Mouse (Mus musculus): ENCODE measurements at regions not wholly inside any gene's neighbourhood (a gene's known extent, or its start where the extent isn't known, plus 50 kb on each side); places are given as distances from the start of the nearest gene placed in this dataset.

DNA sequence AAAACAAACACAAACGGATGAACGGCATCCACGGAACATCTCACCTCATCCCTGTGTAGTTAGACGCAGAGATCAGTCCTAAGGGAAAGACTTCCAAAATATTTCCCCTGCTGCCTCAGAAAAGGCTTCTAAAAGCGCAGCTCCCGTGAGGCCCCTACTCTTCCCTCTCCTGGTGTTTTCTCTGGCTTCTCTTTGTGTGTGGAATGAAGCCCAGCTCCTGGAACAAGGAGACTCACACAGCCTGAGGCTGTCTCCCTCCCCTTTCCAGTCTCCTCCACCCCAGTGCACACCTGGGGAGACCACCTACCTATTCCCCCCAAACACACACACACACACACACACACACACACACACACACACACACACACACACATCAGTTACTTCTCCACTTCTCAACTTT, 189.7 kb upstream of the Runx1 start:
- no peak for DNase-seq (ENCODE audit: low spot score)

- no peak for DNase-seq (ENCODE audit: low spot score)
Observed at GRCm38 (mm10) chr16:93014991-93015390, 189.0 kb upstream of the Runx1 start.

DNA sequence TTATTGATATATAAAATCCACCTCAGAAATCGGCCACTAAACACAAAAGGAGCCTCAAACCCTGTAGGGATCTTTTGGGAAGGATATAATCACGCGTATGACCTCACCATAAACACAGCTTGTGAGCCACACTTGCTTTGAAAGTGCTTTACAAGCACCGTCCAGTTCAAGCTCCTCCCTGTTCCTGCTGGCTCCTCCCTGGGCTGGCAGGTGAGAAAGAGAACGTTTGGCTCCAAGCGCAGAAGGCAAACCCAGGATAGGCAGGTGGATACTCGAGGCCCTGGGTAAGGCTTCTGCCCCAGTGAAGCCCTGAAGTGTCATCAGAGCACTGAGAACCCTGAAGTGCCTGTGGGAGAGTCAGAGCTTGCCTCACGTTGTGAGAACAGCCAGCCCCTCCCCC, 187.9 kb upstream of the Runx1 start:
- DNase-seq (ENCODE audit: low spot score), result no peak

- no peak for DNase-seq (ENCODE audit: low spot score)
Observed at GRCm38 (mm10) chr16:93013256-93013655, 187.3 kb upstream of the Runx1 start.

GRCm38 (mm10) chr16:93011474-93011873, 185.5 kb upstream of the Runx1 start:
- DNase-seq (ENCODE audit: low spot score), result no peak

DNA sequence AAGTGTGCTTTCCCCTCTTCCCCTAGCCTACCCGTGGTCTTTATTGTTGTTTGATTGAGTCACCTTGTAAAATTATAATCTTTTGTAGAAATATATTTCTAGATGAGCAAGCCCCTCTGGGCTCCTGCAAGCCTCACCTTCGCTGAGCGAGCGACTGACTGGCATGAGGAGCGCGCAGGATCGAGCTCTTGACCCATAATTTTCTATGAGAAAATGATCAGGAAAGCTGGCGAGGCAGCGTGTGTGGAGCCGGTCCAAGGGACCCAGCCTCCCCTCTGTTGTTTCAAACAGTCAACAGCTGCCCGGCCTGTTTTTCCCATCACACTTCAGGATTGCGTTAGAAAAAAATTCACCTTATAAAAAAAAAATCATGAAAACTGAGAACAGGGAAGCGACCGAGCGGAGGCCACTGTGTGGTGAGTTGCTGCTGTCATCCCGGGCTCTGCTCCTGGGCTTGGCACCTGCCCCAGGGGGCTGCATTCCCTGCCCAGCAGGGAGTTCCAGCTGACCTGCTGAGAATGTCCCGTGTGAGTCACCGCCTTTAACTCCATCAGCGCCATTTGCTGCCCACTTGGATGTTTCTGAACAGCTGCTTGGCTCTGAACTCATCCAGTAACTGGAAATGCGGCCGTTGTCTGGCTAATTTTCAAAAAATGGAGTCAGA, 180.5 kb upstream of the Runx1 start:
- DNase-seq (ENCODE audit: low spot score), result peak; percentile 30

- no peak for DNase-seq (ENCODE audit: low spot score)
Observed at GRCm38 (mm10) chr16:93005470-93005869, 179.5 kb upstream of the Runx1 start.

GRCm38 (mm10) chr16:93003830-93004229, 177.9 kb upstream of the Runx1 start:
- DNase-seq (ENCODE audit: low spot score), result no peak

- no peak for DNase-seq (ENCODE audit: low spot score)
Observed at GRCm38 (mm10) chr16:92998689-92999088, 172.7 kb upstream of the Runx1 start.

GRCm38 (mm10) chr16:92997636-92998035, 171.7 kb upstream of the Runx1 start:
- no peak for DNase-seq (ENCODE audit: low spot score)

DNA sequence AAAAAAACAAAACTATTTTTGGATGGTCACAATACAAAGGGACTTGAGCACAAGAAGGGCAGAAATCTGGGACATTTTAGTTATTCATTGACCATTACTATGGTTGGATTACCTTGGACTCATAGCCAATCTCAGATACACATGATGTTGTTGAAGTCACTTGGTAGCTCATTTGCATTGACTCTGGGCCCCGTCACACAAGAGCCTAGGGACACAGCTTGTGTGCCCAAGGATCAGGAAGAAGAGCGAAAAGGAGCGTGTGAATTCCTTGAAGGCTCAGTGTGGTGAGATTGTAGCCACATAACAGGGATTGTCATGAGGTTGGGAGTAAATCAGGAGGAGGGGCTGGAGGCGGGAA, 170.0 kb upstream of the Runx1 start:
- no peak for DNase-seq (ENCODE audit: low spot score)

GRCm38 (mm10) chr16:92995132-92995992, 169.4 kb upstream of the Runx1 start:
- DNase-seq (ENCODE audit: low spot score), result no peak

GRCm38 (mm10) chr16:92992876-92993275, 166.9 kb upstream of the Runx1 start:
- no peak for DNase-seq (ENCODE audit: low spot score)

GRCm38 (mm10) chr16:92991405-92991804, 165.5 kb upstream of the Runx1 start:
- no peak for DNase-seq (ENCODE audit: low spot score)

DNA sequence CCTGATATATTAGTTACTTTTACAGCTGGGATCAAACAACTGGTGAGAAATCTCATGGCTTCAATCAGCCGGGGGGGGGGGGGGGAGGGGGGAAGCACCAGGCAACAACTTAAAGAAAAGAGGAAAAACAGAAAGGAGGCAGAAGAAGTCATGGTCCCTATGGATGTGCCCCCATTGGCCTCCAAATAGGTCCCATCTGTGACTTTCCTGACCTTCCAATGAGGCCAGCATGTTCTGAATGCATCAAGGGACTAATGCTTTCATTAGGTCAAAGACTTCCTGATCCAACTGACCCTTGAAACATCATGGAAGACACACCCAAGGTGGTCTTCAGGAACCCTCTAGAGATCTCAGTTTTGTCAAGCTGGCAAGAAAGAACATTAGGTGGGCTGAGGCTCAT, 162.5 kb upstream of the Runx1 start:
- no peak for DNase-seq (ENCODE audit: low spot score)

DNA sequence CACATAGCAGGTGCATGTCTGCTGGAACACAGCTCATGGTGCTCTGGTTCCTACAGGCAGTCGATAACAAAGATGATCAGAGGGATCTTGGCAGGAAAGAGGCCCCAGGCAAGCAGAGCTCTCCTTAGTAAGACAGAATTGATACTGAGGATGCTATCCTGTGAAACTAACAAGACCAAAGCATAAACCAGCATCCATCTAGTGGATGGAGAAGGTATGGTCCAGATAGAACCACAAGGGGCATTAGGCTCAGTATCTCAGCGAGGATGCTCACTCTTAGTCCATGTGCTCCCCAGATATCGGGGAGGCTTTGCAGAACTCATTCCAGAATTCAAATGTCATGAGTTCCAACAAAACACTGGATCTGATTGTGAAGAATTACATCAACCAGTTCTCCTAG, 162.1 kb upstream of the Runx1 start:
- DNase-seq (ENCODE audit: low spot score), result no peak

DNA sequence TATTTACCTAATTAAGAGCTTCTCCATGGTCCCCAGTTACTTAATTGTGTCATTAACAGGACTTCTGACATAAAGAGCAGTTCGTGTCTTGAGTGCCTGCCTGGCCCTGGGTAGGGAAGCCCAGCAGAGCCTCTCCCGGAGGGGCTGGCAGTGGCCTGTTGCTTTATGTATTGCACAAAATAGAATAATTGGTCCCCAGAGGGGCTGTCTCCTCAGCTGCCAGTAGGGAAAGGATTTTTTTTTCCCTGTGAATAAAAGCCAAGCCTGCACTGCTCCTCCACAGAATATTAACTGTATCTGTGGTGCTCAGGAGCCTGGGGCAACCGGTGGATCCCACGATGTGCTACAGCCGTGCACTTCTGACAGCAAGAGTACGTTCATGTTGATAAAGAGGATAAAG, 159.8 kb upstream of the Runx1 start:
- no peak for DNase-seq (ENCODE audit: low spot score)

DNA sequence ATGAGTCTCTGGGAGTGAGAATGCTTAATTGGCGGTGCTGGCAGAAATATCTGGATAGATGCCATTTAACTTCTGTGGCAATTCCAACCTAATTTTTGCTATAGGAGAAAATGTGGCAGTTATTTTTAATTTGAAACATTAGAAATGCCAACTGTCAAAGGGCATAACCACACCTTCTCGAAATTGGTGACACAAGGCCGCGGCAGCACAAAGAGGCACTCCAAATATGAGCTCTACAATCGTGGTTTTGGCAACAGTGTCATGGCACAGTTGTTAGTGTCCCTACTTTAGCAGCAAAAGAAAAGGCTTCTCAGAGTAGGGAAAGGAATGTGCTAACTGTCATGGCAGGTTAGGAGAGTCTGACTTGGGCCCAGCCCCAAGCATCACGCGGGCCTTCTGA, 157.0 kb upstream of the Runx1 start:
- no peak for DNase-seq (ENCODE audit: low spot score)

- DNase-seq (ENCODE audit: low spot score), result no peak
Observed at GRCm38 (mm10) chr16:92979620-92980330, 153.8 kb upstream of the Runx1 start.

DNA sequence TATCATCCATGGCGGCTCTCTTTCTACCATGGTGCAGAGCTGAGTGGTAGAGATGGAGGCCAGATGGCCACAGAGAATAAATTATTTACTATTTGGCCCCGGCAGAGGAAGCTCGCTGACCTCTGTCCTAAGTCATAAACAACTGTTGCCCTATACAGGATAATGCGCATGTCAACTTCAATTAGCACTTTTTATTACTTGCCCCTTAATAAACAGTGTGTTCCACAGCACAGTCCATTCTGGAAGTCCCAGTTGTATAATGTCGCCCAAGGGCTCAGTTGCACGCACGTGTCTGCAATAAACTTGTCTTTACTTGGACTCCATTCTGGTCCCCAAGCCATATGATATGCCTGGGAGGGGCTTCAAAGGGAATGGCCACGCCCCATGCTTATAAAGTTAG, 150.1 kb upstream of the Runx1 start:
- no peak for DNase-seq (ENCODE audit: low spot score)

- DNase-seq (ENCODE audit: low spot score), result no peak
Observed at GRCm38 (mm10) chr16:92975090-92975489, 149.1 kb upstream of the Runx1 start.

- DNase-seq (ENCODE audit: low spot score), result no peak
Observed at GRCm38 (mm10) chr16:92972681-92973080, 146.7 kb upstream of the Runx1 start.

- DNase-seq (ENCODE audit: low spot score), result no peak
Observed at GRCm38 (mm10) chr16:92971956-92972355, 146.0 kb upstream of the Runx1 start.

All from ovary, postnatal 36 days (tissue).